Mouse (Mus musculus): Measurements from ENCODE around the gene Ptprs. TPM values are rescaled to one million over a fixed set of nuclear protein-coding genes. Genes with fewer than 3 reads are reported as not detected.

The Ptprs gene
- 81.5 and 95.6 TPM in 2 replicates for polyA plus RNA-seq (2015; fragmentation: Nextera tagmentation; extraction: Ambion mirVana)

GRCm38 (mm10) chr17:56476402-56476752 lies at the start of gene Ptprs:
TSS of gene Ptprs (minus strand) at chr17:56476483.
- Histone ChIP-seq H3K4me2 (peak within 1 kb of the TSS; percentile 98), H3K27me3 (peaks cover 38% of the 10 kb centered on the region)

GRCm38 (mm10) chr17:56524943-56525342 lies 48.7 kb upstream of the Ptprs start:
- H3K9ac ChIP-seq = no peak overlapping the region
- H3K4me2 ChIP-seq = no peak overlapping the region
- 64% methylated on average over 4 of the region's 4 CpGs for WGBS
- H3K27ac ChIP-seq = no peak overlapping the region
- no peaks in the 10 kb centered on the region for H3K36me3 ChIP-seq
- no peaks in the 10 kb centered on the region for H3K4me1 ChIP-seq
- no peak for ATAC-seq (replicated peaks; ENCODE audit: low FRiP score)
- H3K9me3 ChIP-seq (replicated peaks) = no peaks in the 10 kb centered on the region
- H3K4me3 ChIP-seq (replicated peaks) = no peak overlapping the region
- H3K27me3 ChIP-seq = peaks cover 12% of the 10 kb centered on the region; the same call in 1 of the 2 replicates

More at GRCm38 (mm10) chr17:56476402-56476752, at the start of gene Ptprs:
- peaks cover 73% of the 10 kb centered on the region for H3K4me1 ChIP-seq
- under 1% methylated on average over 27 of the region's 27 CpGs for WGBS
- peak; percentile 85 for ATAC-seq (replicated peaks; ENCODE audit: low FRiP score)
- H3K27ac ChIP-seq = peak within 1 kb of the TSS; percentile 82
- peak within 1 kb of the TSS; percentile 85 for H3K4me3 ChIP-seq (replicated peaks)
- peak within 1 kb of the TSS; percentile 88 for H3K9ac ChIP-seq
- H3K36me3 ChIP-seq = no peaks in the 10 kb centered on the region
- H3K9me3 ChIP-seq (replicated peaks) = peaks cover 3% of the 10 kb centered on the region; the same call in 1 of the 2 replicates

GRCm38 (mm10) chr17:56522744-56523143 lies 46.5 kb upstream of the Ptprs start:
- H3K9ac ChIP-seq = no peak overlapping the region
- WGBS = 60% methylated on average over 1 of the region's 1 CpGs
- H3K36me3 ChIP-seq = no peaks in the 10 kb centered on the region
- no peak overlapping the region for H3K27ac ChIP-seq
- peaks cover 12% of the 10 kb centered on the region; the same call in 1 of the 2 replicates for H3K27me3 ChIP-seq
- no peak overlapping the region for H3K4me2 ChIP-seq
- H3K4me3 ChIP-seq (replicated peaks) = no peak overlapping the region
- no peak for ATAC-seq (replicated peaks; ENCODE audit: low FRiP score)
- H3K4me1 ChIP-seq = no peaks in the 10 kb centered on the region
- H3K9me3 ChIP-seq (replicated peaks) = no peaks in the 10 kb centered on the region

GRCm38 (mm10) chr17:56515690-56516410 lies 39.6 kb upstream of the Ptprs start:
- peaks cover 40% of the 10 kb centered on the region for H3K27me3 ChIP-seq
- no peak overlapping the region for H3K9ac ChIP-seq
- 10% methylated on average over 13 of the region's 13 CpGs for WGBS
- peak overlapping the region; percentile 38 for H3K4me2 ChIP-seq
- no peaks in the 10 kb centered on the region for H3K36me3 ChIP-seq
- ATAC-seq (replicated peaks; ENCODE audit: low FRiP score) = peak; percentile 73
- no peak overlapping the region for H3K27ac ChIP-seq
- H3K4me1 ChIP-seq = peaks cover 28% of the 10 kb centered on the region
- H3K9me3 ChIP-seq (replicated peaks) = no peaks in the 10 kb centered on the region
- no peak overlapping the region; the same call in 1 of the 2 replicates for H3K4me3 ChIP-seq (replicated peaks)

GRCm38 (mm10) chr17:56514916-56515315 lies 38.6 kb upstream of the Ptprs start:
- H3K36me3 ChIP-seq = no peaks in the 10 kb centered on the region
- WGBS = 41% methylated on average over 12 of the region's 12 CpGs

GRCm38 (mm10) chr17:56514330-56514729 lies 38.0 kb upstream of the Ptprs start:
- Histone ChIP-seq H3K36me3 (no peaks in the 10 kb centered on the region), H3K27me3 (peaks cover 55% of the 10 kb centered on the region), H3K4me3 (replicated peaks) (no peak overlapping the region), H3K27ac (no peak overlapping the region), H3K9me3 (replicated peaks) (no peaks in the 10 kb centered on the region), H3K4me1 (peaks cover 43% of the 10 kb centered on the region), H3K4me2 (no peak overlapping the region), H3K9ac (no peak overlapping the region)
- no peak for ATAC-seq (replicated peaks; ENCODE audit: low FRiP score)

More at GRCm38 (mm10) chr17:56514916-56515315, 38.6 kb upstream of the Ptprs start:
- Histone ChIP-seq H3K9me3 (replicated peaks) (no peaks in the 10 kb centered on the region), H3K4me1 (peaks cover 38% of the 10 kb centered on the region), H3K9ac (no peak overlapping the region), H3K4me3 (replicated peaks) (no peak overlapping the region), H3K27ac (no peak overlapping the region), H3K4me2 (no peak overlapping the region), H3K27me3 (peaks cover 50% of the 10 kb centered on the region)
- no peak for ATAC-seq (replicated peaks; ENCODE audit: low FRiP score)

GRCm38 (mm10) chr17:56512310-56512709 lies 36.0 kb upstream of the Ptprs start, which contains the start of gene Znrf4:
TSS of gene Znrf4 (minus strand) at chr17:56512431.
- H3K4me2 ChIP-seq = peak within 1 kb of the TSS; percentile 55
- H3K9me3 ChIP-seq (replicated peaks) = no peaks in the 10 kb centered on the region
- peaks cover 53% of the 10 kb centered on the region for H3K4me1 ChIP-seq
- H3K27me3 ChIP-seq = peaks cover 60% of the 10 kb centered on the region
- H3K36me3 ChIP-seq = no peaks in the 10 kb centered on the region
- no peak within 1 kb of the TSS for H3K27ac ChIP-seq
- no peak for ATAC-seq (replicated peaks; ENCODE audit: low FRiP score)
- peak within 1 kb of the TSS; percentile 36 for H3K4me3 ChIP-seq (replicated peaks)
- no peak within 1 kb of the TSS; the same call in 1 of the 2 replicates for H3K9ac ChIP-seq
- 57% methylated on average over 22 of the region's 22 CpGs for WGBS

GRCm38 (mm10) chr17:56511707-56512090 lies 35.4 kb upstream of the Ptprs start:
- no peak for ATAC-seq (replicated peaks; ENCODE audit: low FRiP score)
- Histone ChIP-seq H3K27ac (no peak overlapping the region), H3K27me3 (peaks cover 60% of the 10 kb centered on the region), H3K36me3 (no peaks in the 10 kb centered on the region), H3K4me1 (peaks cover 58% of the 10 kb centered on the region), H3K4me3 (replicated peaks) (peak overlapping the region; percentile 36), H3K9ac (no peak overlapping the region), H3K9me3 (replicated peaks) (no peaks in the 10 kb centered on the region), H3K4me2 (peak overlapping the region; percentile 55)
- 23% methylated on average over 29 of the region's 29 CpGs for WGBS

GRCm38 (mm10) chr17:56510970-56511706 lies 34.9 kb upstream of the Ptprs start:
- Histone ChIP-seq H3K27me3 (peaks cover 60% of the 10 kb centered on the region), H3K9ac (no peak overlapping the region; the same call in 1 of the 2 replicates), H3K4me2 (peak overlapping the region; percentile 55), H3K4me1 (peaks cover 56% of the 10 kb centered on the region), H3K4me3 (replicated peaks) (peak overlapping the region; percentile 36), H3K27ac (no peak overlapping the region), H3K36me3 (no peaks in the 10 kb centered on the region), H3K9me3 (replicated peaks) (no peaks in the 10 kb centered on the region)
- WGBS = 4% methylated on average over 60 of the region's 60 CpGs
- ATAC-seq (replicated peaks; ENCODE audit: low FRiP score) = no peak

GRCm38 (mm10) chr17:56510473-56510969 lies 34.2 kb upstream of the Ptprs start:
- H3K27ac ChIP-seq = no peak overlapping the region
- H3K9me3 ChIP-seq (replicated peaks) = no peaks in the 10 kb centered on the region
- peaks cover 50% of the 10 kb centered on the region for H3K4me1 ChIP-seq
- no peak overlapping the region for H3K9ac ChIP-seq
- peak overlapping the region; percentile 36 for H3K4me3 ChIP-seq (replicated peaks)
- WGBS = 29% methylated on average over 27 of the region's 27 CpGs
- H3K4me2 ChIP-seq = peak overlapping the region; percentile 55
- H3K27me3 ChIP-seq = peaks cover 60% of the 10 kb centered on the region
- ATAC-seq (replicated peaks; ENCODE audit: low FRiP score) = no peak
- H3K36me3 ChIP-seq = no peaks in the 10 kb centered on the region

GRCm38 (mm10) chr17:56509707-56510472 lies 33.6 kb upstream of the Ptprs start:
- H3K9ac ChIP-seq = no peak overlapping the region
- peaks cover 44% of the 10 kb centered on the region for H3K4me1 ChIP-seq
- peak; percentile 22; the same call in 1 of the 2 replicates for ATAC-seq (replicated peaks; ENCODE audit: low FRiP score)
- H3K9me3 ChIP-seq (replicated peaks) = no peaks in the 10 kb centered on the region
- WGBS = 7% methylated on average over 32 of the region's 37 CpGs
- peaks cover 58% of the 10 kb centered on the region for H3K27me3 ChIP-seq
- peak overlapping the region; percentile 15; the same call in 1 of the 2 replicates for H3K4me3 ChIP-seq (replicated peaks)
- H3K27ac ChIP-seq = no peak overlapping the region
- no peaks in the 10 kb centered on the region for H3K36me3 ChIP-seq
- peak overlapping the region; percentile 40 for H3K4me2 ChIP-seq

All from kidney, embryonic 15.5 days (tissue).